Mouse (Mus musculus): ENCODE measurements around the gene Olfr453. TPM values are rescaled to one million over a fixed set of nuclear protein-coding genes. Genes with fewer than 3 reads are reported as not detected.

Olfr453 gene
- total and polyA plus RNA-seq, 3 experiments = not detected

DNA sequence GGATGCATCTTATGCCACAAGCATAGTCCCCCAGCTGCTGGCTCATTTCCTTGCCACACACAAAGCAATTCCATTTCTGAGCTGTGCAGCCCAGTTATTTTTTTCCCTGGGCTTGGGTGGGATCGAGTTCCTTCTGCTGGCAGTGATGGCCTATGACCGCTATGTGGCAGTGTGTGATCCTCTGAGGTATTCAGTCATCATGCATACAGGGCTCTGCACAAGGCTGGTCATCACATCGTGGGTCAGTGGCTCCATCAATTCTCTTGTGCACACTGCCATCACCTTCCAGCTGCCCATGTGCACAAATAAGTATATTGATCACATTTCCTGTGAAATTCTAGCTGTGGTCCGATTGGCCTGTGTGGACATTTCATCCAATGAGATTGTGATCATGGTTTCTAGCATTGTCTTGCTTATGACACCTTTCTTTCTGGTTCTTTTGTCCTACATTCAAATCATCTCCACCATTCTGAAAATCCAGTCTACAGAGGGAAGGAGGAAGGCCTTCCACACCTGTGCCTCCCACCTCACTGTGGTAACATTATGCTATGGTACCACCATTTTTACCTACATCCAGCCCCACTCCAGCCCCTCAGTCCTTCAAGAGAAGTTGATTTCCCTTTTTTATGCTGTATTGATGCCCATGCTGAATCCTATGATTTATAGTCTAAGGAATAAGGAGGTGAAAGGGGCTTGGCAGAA, 51.2 kb downstream of the Olfr453 start:
- Histone ChIP-seq H3K4me3 (ENCODE audit: control insufficient read depth in 1 of 2, insufficient read depth in 1 of 2, low read depth in 2 of 2, low read length in 2 of 2) (no peak overlapping the region), H3K27me3 (ENCODE audit: control insufficient read depth in 1 of 2, insufficient read depth in 2 of 2, low read length in 2 of 2) (no peaks in the 10 kb centered on the region), H3K27ac (ENCODE audit: control insufficient read depth, low read depth, low read length) (no peak overlapping the region), H3K9me3 (replicated peaks; ENCODE audit: insufficient read depth, low read length) (no peaks in the 10 kb centered on the region), H3K79me2 (ENCODE audit: control insufficient read depth, insufficient read depth, low read length, poor library complexity) (no peaks in the 10 kb centered on the region), H3K36me3 (ENCODE audit: control insufficient read depth in 1 of 2, insufficient read depth in 2 of 2, low read length in 2 of 2) (no peaks in the 10 kb centered on the region), H3K9ac (ENCODE audit: control insufficient read depth, low read depth, low read length, poor library complexity, severe bottlenecking) (no peak overlapping the region), H3K4me1 (ENCODE audit: control insufficient read depth in 1 of 2, insufficient read depth in 2 of 2, low read length in 2 of 2) (no peaks in the 10 kb centered on the region)
- DNase-seq (ENCODE audit: low read depth, low spot score) = no peak
- TF ChIP-seq EP300 (IDR thresholded peaks at IDR 0.05; ENCODE audit: low read depth in 1 of 2, low read length in 2 of 2) = no peak
- TF ChIP-seq KAT2A (conservative IDR thresholded peaks at IDR 0.05; ENCODE audit: low read depth, low read length) = no peak
- TF ChIP-seq USF1 (IDR thresholded peaks at IDR 0.05; ENCODE audit: low read depth, low read length) = no peak
- no peak for TF ChIP-seq MAX (IDR thresholded peaks at IDR 0.05; ENCODE audit: low read length)

DNA sequence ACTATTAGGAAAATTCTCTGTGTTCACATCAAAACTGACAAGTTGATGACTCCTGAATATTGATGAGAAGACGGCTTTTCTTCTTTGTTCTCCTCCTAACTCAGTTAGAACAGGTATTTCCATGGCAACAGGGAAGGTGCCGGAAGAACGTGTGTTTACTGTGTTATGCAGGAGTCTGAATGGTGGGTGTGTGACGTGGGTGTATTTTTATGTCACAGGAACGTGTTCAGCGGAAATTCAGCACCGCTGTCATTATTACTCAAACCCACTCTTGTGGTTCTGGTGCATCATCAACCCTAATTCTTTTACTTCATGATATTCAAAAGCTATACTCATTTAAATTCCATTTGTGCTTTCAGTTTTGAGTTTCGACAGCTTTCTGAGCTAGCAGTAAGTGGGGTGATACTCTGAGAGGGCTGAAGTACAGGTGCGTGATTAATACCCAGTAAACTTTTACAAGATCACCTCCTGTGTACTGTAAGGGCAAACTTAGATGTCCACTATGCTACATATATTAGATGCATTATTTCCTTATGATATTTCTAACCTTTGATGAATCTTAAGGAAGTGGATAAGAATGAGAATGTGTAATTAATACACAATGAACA, 51.9 kb downstream of the Olfr453 start:
- H3K27ac ChIP-seq (ENCODE audit: control insufficient read depth, low read depth, low read length) = no peak overlapping the region
- no peaks in the 10 kb centered on the region for H3K79me2 ChIP-seq (ENCODE audit: control insufficient read depth, insufficient read depth, low read length, poor library complexity)
- DNase-seq (ENCODE audit: low read depth, low spot score) = no peak
- H3K4me1 ChIP-seq (ENCODE audit: control insufficient read depth in 1 of 2, insufficient read depth in 2 of 2, low read length in 2 of 2) = no peaks in the 10 kb centered on the region
- H3K36me3 ChIP-seq (ENCODE audit: control insufficient read depth in 1 of 2, insufficient read depth in 2 of 2, low read length in 2 of 2) = no peaks in the 10 kb centered on the region
- no peak for TF ChIP-seq CHD1 (IDR thresholded peaks at IDR 0.05; ENCODE audit: low read depth, low read length)
- H3K4me3 ChIP-seq (ENCODE audit: control insufficient read depth in 1 of 2, insufficient read depth in 1 of 2, low read depth in 2 of 2, low read length in 2 of 2) = no peak overlapping the region
- no peaks in the 10 kb centered on the region for H3K27me3 ChIP-seq (ENCODE audit: control insufficient read depth in 1 of 2, insufficient read depth in 2 of 2, low read length in 2 of 2)
- H3K9me3 ChIP-seq (replicated peaks; ENCODE audit: insufficient read depth, low read length) = no peaks in the 10 kb centered on the region
- H3K9ac ChIP-seq (ENCODE audit: control insufficient read depth, low read depth, low read length, poor library complexity, severe bottlenecking) = no peak overlapping the region

DNA sequence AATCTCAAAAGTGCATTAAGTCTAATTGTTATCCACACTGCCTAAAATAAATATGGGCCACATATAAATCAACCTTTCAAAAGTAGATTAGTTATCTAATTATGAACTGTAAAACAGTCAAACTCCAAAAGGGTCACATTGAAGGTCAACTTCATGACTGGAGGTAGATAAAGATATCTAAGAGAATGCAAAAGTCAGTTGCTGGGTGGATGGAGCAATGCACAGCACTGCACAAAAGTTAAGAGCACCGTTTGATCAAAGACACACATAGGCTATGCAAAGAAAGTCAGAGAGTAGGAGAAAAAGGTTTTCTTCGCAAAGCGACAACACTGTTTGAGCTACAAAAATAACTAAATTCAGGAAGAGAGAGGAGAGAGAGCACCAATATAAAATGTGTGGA, 55.8 kb downstream of the Olfr453 start:
- TF ChIP-seq NRF1 (IDR thresholded peaks at IDR 0.05; ENCODE audit: insufficient read depth, low read depth, low read length, poor library complexity, severe bottlenecking) (no peak), TCF12 (IDR thresholded peaks at IDR 0.05; ENCODE audit: low read depth, low read length) (no peak), TAL1 (IDR thresholded peaks at IDR 0.05; ENCODE audit: low read length) (no peak), ZKSCAN1 (IDR thresholded peaks at IDR 0.05; ENCODE audit: low read depth, low read length) (no peak), POLR2AphosphoS5 (IDR thresholded peaks at IDR 0.05; ENCODE audit: borderline replicate concordance, low read depth, low read length) (no peak)
- Histone ChIP-seq H3K9ac (ENCODE audit: control insufficient read depth, low read depth, low read length, poor library complexity, severe bottlenecking) (no peak overlapping the region), H3K27me3 (ENCODE audit: control insufficient read depth in 1 of 2, insufficient read depth in 2 of 2, low read length in 2 of 2) (no peaks in the 10 kb centered on the region), H3K36me3 (ENCODE audit: control insufficient read depth in 1 of 2, insufficient read depth in 2 of 2, low read length in 2 of 2) (no peaks in the 10 kb centered on the region), H3K4me3 (ENCODE audit: control insufficient read depth in 1 of 2, insufficient read depth in 1 of 2, low read depth in 2 of 2, low read length in 2 of 2) (no peak overlapping the region), H3K9me3 (replicated peaks; ENCODE audit: insufficient read depth, low read length) (no peaks in the 10 kb centered on the region), H3K27ac (ENCODE audit: control insufficient read depth, low read depth, low read length) (no peak overlapping the region), H3K79me2 (ENCODE audit: control insufficient read depth, insufficient read depth, low read length, poor library complexity) (no peaks in the 10 kb centered on the region), H3K4me1 (ENCODE audit: control insufficient read depth in 1 of 2, insufficient read depth in 2 of 2, low read length in 2 of 2) (no peaks in the 10 kb centered on the region)
- no peak for DNase-seq (ENCODE audit: low read depth, low spot score)

Other genes starting within 250 kb of the Olfr453 start
- gene Olfr455, start 191.8 kb upstream of the Olfr453 start, total RNA-seq (2012; rRNA removed) = not detected in 2 replicates
- gene Olfr455, start 191.8 kb upstream of the Olfr453 start, polyA plus RNA-seq (2012; ENCODE audit: insufficient read depth in 1 of 2, insufficient read length in 2 of 2, low read depth in 1 of 2, low replicate concordance in 2 of 2, missing spikeins in 1 of 2) = not detected
- gene Tcaf3, start 141.7 kb upstream of the Olfr453 start, total RNA-seq (2012; rRNA removed) = not detected in 2 replicates
- not detected for gene Tcaf3, start 141.7 kb upstream of the Olfr453 start, polyA plus RNA-seq (2012; ENCODE audit: insufficient read depth in 1 of 2, insufficient read length in 2 of 2, low read depth in 1 of 2, low replicate concordance in 2 of 2, missing spikeins in 1 of 2)
- not detected in 2 replicates for gene Tcaf2, start 94.1 kb upstream of the Olfr453 start, total RNA-seq (2012; rRNA removed)
- not detected for gene Tcaf2, start 94.1 kb upstream of the Olfr453 start, polyA plus RNA-seq (2012; ENCODE audit: insufficient read depth in 1 of 2, insufficient read length in 2 of 2, low read depth in 1 of 2, low replicate concordance in 2 of 2, missing spikeins in 1 of 2)
- not detected in 2 replicates for gene Tcaf1, start 29.3 kb upstream of the Olfr453 start, total RNA-seq (2012; rRNA removed)
- not detected for gene Tcaf1, start 29.3 kb upstream of the Olfr453 start, polyA plus RNA-seq (2012; ENCODE audit: insufficient read depth in 1 of 2, insufficient read length in 2 of 2, low read depth in 1 of 2, low replicate concordance in 2 of 2, missing spikeins in 1 of 2)
- not detected in 2 replicates for gene Olfr38, start 17.0 kb downstream of the Olfr453 start, total RNA-seq (2012; rRNA removed)
- not detected for gene Olfr38, start 17.0 kb downstream of the Olfr453 start, polyA plus RNA-seq (2012; ENCODE audit: insufficient read depth in 1 of 2, insufficient read length in 2 of 2, low read depth in 1 of 2, low replicate concordance in 2 of 2, missing spikeins in 1 of 2)
- not detected in 2 replicates for gene Olfr452, start 45.7 kb downstream of the Olfr453 start, total RNA-seq (2012; rRNA removed)
- not detected for gene Olfr452, start 45.7 kb downstream of the Olfr453 start, polyA plus RNA-seq (2012; ENCODE audit: insufficient read depth in 1 of 2, insufficient read length in 2 of 2, low read depth in 1 of 2, low replicate concordance in 2 of 2, missing spikeins in 1 of 2)
- gene Olfr450, start 72.6 kb downstream of the Olfr453 start, total RNA-seq (2012; rRNA removed) = not detected in 2 replicates
- not detected for gene Olfr450, start 72.6 kb downstream of the Olfr453 start, polyA plus RNA-seq (2012; ENCODE audit: insufficient read depth in 1 of 2, insufficient read length in 2 of 2, low read depth in 1 of 2, low replicate concordance in 2 of 2, missing spikeins in 1 of 2)
- not detected in 2 replicates for gene Olfr449, start 95.0 kb downstream of the Olfr453 start, total RNA-seq (2012; rRNA removed)
- gene Olfr449, start 95.0 kb downstream of the Olfr453 start, polyA plus RNA-seq (2012; ENCODE audit: insufficient read depth in 1 of 2, insufficient read length in 2 of 2, low read depth in 1 of 2, low replicate concordance in 2 of 2, missing spikeins in 1 of 2) = not detected
- gene Olfr448, start 151.1 kb downstream of the Olfr453 start, total RNA-seq (2012; rRNA removed) = not detected in 2 replicates
- not detected for gene Olfr448, start 151.1 kb downstream of the Olfr453 start, polyA plus RNA-seq (2012; ENCODE audit: insufficient read depth in 1 of 2, insufficient read length in 2 of 2, low read depth in 1 of 2, low replicate concordance in 2 of 2, missing spikeins in 1 of 2)
- gene Olfr447, start 169.5 kb downstream of the Olfr453 start, total RNA-seq (2012; rRNA removed) = not detected in 2 replicates
- gene Olfr447, start 169.5 kb downstream of the Olfr453 start, polyA plus RNA-seq (2012; ENCODE audit: insufficient read depth in 1 of 2, insufficient read length in 2 of 2, low read depth in 1 of 2, low replicate concordance in 2 of 2, missing spikeins in 1 of 2) = not detected
- not detected in 2 replicates for gene Olfr446, start 182.0 kb downstream of the Olfr453 start, total RNA-seq (2012; rRNA removed)
- under 1 TPM in 1 of 2 experiments, not detected in 1; 0.01 TPM for gene Olfr446, start 182.0 kb downstream of the Olfr453 start, polyA plus RNA-seq (2012; ENCODE audit: insufficient read depth in 1 of 2, insufficient read length in 2 of 2, low read depth in 1 of 2, low replicate concordance in 2 of 2, missing spikeins in 1 of 2)
- not detected in 2 replicates for gene Olfr444, start 209.7 kb downstream of the Olfr453 start, total RNA-seq (2012; rRNA removed)
- not detected for gene Olfr444, start 209.7 kb downstream of the Olfr453 start, polyA plus RNA-seq (2012; ENCODE audit: insufficient read depth in 1 of 2, insufficient read length in 2 of 2, low read depth in 1 of 2, low replicate concordance in 2 of 2, missing spikeins in 1 of 2)